Mouse (Mus musculus): ENCODE measurements around the gene Ctse. TPM values are rescaled to one million over a fixed set of nuclear protein-coding genes. Genes with fewer than 3 reads are reported as not detected.

The Ctse gene
- polyA plus RNA-seq, 1 experiment from 2014 or later, result 11.4 TPM

DNA sequence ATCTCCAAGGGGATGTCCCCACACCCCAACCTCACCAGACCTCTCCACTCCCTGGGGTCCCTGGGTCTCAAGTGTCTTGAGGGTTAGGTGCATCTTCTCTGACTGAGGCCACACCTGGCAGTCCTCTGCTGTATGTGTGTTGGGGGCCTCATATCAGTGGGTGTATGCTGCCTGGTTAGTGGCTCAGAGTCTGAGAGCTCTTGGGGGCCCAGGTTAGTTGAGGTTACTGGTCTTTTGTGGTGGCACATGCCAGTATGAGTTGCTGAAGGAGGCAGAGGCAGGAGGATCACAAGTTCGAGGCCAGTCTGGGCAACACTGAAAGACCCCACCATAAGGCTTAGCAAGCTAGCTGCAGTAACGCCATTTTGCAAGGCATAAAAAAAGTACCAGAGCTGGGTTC is 4.1 kb downstream of the Ctse start:
- H3K9me3 ChIP-seq (ENCODE audit: low read length), result no peaks in the 10 kb centered on the region
- no peaks in the 10 kb centered on the region for H3K4me1 ChIP-seq (ENCODE audit: insufficient read depth, low read length)
- no peak overlapping the region for H3K27ac ChIP-seq (ENCODE audit: low read length)
- H3K9ac ChIP-seq (replicated peaks; ENCODE audit: low read length), result no peak overlapping the region
- H3K36me3 ChIP-seq (ENCODE audit: insufficient read depth, low read length), result no peaks in the 10 kb centered on the region
- no peak overlapping the region for H3K4me3 ChIP-seq (ENCODE audit: low read length)
- no peaks in the 10 kb centered on the region for H3K27me3 ChIP-seq (ENCODE audit: insufficient read depth, low read length)
- WGBS, result 82% methylated on average over 2 of the region's 2 CpGs
- ATAC-seq (ENCODE audit: low FRiP score, low TSS enrichment), result no peak
- no peak overlapping the region for H3K4me2 ChIP-seq (replicated peaks; ENCODE audit: low read depth, low read length)

- Histone ChIP-seq H3K9ac (replicated peaks; ENCODE audit: low read length) (no peak overlapping the region), H3K4me2 (replicated peaks; ENCODE audit: low read depth, low read length) (no peak overlapping the region), H3K27ac (ENCODE audit: low read length) (no peak overlapping the region), H3K4me1 (ENCODE audit: insufficient read depth, low read length) (no peaks in the 10 kb centered on the region), H3K27me3 (ENCODE audit: insufficient read depth, low read length) (no peaks in the 10 kb centered on the region), H3K4me3 (ENCODE audit: low read length) (no peak overlapping the region), H3K9me3 (ENCODE audit: low read length) (no peaks in the 10 kb centered on the region), H3K36me3 (ENCODE audit: insufficient read depth, low read length) (no peaks in the 10 kb centered on the region)
- no peak for ATAC-seq (ENCODE audit: low FRiP score, low TSS enrichment)
- WGBS, result 81% methylated on average over 11 of the region's 12 CpGs
These were observed 14.8 kb downstream of the Ctse start for GRCm38 (mm10) chr1:131652670-131653443.

GRCm38 (mm10) chr1:131655601-131656000 is 17.5 kb downstream of the Ctse start:
- ATAC-seq (ENCODE audit: low FRiP score, low TSS enrichment), result no peak
- Histone ChIP-seq H3K4me3 (ENCODE audit: low read length) (no peak overlapping the region), H3K4me2 (replicated peaks; ENCODE audit: low read depth, low read length) (no peak overlapping the region), H3K9me3 (ENCODE audit: low read length) (no peaks in the 10 kb centered on the region), H3K36me3 (ENCODE audit: insufficient read depth, low read length) (no peaks in the 10 kb centered on the region), H3K27me3 (ENCODE audit: insufficient read depth, low read length) (no peaks in the 10 kb centered on the region), H3K4me1 (ENCODE audit: insufficient read depth, low read length) (peaks cover 6% of the 10 kb centered on the region), H3K9ac (replicated peaks; ENCODE audit: low read length) (no peak overlapping the region), H3K27ac (ENCODE audit: low read length) (no peak overlapping the region)
- 75% methylated on average over 6 of the region's 6 CpGs for WGBS

- 0% methylated on average over 11 of the region's 11 CpGs for WGBS
- H3K4me3 ChIP-seq (ENCODE audit: low read length), result no peak overlapping the region
These were observed 19.8 kb downstream of the Ctse start for GRCm38 (mm10) chr1:131657945-131658354.

GRCm38 (mm10) chr1:131659512-131660085 is 21.5 kb downstream of the Ctse start:
- ATAC-seq (ENCODE audit: low FRiP score, low TSS enrichment), result no peak
- Histone ChIP-seq H3K27me3 (ENCODE audit: insufficient read depth, low read length) (no peaks in the 10 kb centered on the region), H3K4me1 (ENCODE audit: insufficient read depth, low read length) (peaks cover 6% of the 10 kb centered on the region), H3K4me2 (replicated peaks; ENCODE audit: low read depth, low read length) (no peak overlapping the region), H3K4me3 (ENCODE audit: low read length) (no peak overlapping the region), H3K9me3 (ENCODE audit: low read length) (no peaks in the 10 kb centered on the region), H3K27ac (ENCODE audit: low read length) (no peak overlapping the region), H3K36me3 (ENCODE audit: insufficient read depth, low read length) (no peaks in the 10 kb centered on the region), H3K9ac (replicated peaks; ENCODE audit: low read length) (no peak overlapping the region)
- 77% methylated on average over 5 of the region's 5 CpGs for WGBS

More at GRCm38 (mm10) chr1:131657945-131658354, 19.8 kb downstream of the Ctse start:
- no peaks in the 10 kb centered on the region for H3K27me3 ChIP-seq (ENCODE audit: insufficient read depth, low read length)
- H3K9ac ChIP-seq (replicated peaks; ENCODE audit: low read length), result peak overlapping the region; percentile 52
- H3K4me2 ChIP-seq (replicated peaks; ENCODE audit: low read depth, low read length), result peak overlapping the region; percentile 37
- H3K36me3 ChIP-seq (ENCODE audit: insufficient read depth, low read length), result no peaks in the 10 kb centered on the region
- H3K27ac ChIP-seq (ENCODE audit: low read length), result peak overlapping the region; percentile 17; the same call in 1 of the 2 replicates
- ATAC-seq (ENCODE audit: low FRiP score, low TSS enrichment), result peak; percentile 88
- H3K4me1 ChIP-seq (ENCODE audit: insufficient read depth, low read length), result peaks cover 6% of the 10 kb centered on the region
- no peaks in the 10 kb centered on the region for H3K9me3 ChIP-seq (ENCODE audit: low read length)

- Histone ChIP-seq H3K9ac (replicated peaks; ENCODE audit: low read length) (no peak overlapping the region), H3K9me3 (ENCODE audit: low read length) (no peaks in the 10 kb centered on the region), H3K36me3 (ENCODE audit: insufficient read depth, low read length) (no peaks in the 10 kb centered on the region), H3K27me3 (ENCODE audit: insufficient read depth, low read length) (no peaks in the 10 kb centered on the region), H3K4me3 (ENCODE audit: low read length) (no peak overlapping the region), H3K4me1 (ENCODE audit: insufficient read depth, low read length) (peaks cover 6% of the 10 kb centered on the region), H3K27ac (ENCODE audit: low read length) (no peak overlapping the region), H3K4me2 (replicated peaks; ENCODE audit: low read depth, low read length) (no peak overlapping the region)
- WGBS, result 84% methylated on average over 2 of the region's 2 CpGs
- ATAC-seq (ENCODE audit: low FRiP score, low TSS enrichment), result no peak
These were observed 22.2 kb downstream of the Ctse start for GRCm38 (mm10) chr1:131660266-131660665.

DNA sequence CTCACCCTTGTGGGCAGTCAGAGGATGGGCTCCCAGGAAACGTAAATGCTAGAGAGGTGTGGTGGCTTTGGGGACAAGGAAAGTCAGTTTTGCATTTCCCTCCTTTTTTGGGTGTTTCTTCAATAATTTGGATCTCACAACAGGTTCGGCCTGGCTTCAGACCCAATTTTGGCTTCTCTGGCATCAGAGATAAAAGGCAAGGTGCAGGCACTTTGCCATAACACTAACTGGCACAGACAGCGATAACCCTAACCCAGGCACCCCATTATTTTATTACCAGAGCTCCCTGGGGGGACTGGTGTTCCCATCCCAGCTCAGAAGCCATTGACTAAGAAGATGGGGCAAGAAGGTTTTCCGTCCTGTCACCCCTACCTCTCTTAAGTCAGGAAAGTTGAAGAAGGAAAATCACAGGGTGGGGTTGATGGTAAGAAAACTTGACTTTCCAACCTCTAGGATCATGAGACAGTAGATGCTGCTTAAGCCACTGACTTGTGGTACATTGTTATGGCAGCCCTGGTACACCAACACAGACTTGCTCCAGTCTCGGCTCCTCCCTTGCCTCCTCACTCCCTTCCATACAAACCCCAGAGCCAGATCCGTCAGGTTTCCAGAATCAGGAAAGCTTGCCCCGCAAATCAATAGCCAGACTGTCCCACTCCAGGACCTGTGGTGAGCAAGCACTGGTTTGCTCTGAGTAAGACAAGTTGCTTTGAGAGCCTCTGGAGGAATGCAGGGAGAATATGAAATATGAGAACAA is 22.8 kb downstream of the Ctse start:
- no peak overlapping the region for H3K4me3 ChIP-seq (ENCODE audit: low read length)
- H3K9ac ChIP-seq (replicated peaks; ENCODE audit: low read length), result no peak overlapping the region
- no peaks in the 10 kb centered on the region for H3K27me3 ChIP-seq (ENCODE audit: insufficient read depth, low read length)
- H3K9me3 ChIP-seq (ENCODE audit: low read length), result no peaks in the 10 kb centered on the region
- 76% methylated on average over 7 of the region's 7 CpGs for WGBS
- H3K4me1 ChIP-seq (ENCODE audit: insufficient read depth, low read length), result peaks cover 6% of the 10 kb centered on the region
- ATAC-seq (ENCODE audit: low FRiP score, low TSS enrichment), result no peak
- no peak overlapping the region for H3K4me2 ChIP-seq (replicated peaks; ENCODE audit: low read depth, low read length)
- H3K36me3 ChIP-seq (ENCODE audit: insufficient read depth, low read length), result no peaks in the 10 kb centered on the region
- no peak overlapping the region for H3K27ac ChIP-seq (ENCODE audit: low read length)

DNA sequence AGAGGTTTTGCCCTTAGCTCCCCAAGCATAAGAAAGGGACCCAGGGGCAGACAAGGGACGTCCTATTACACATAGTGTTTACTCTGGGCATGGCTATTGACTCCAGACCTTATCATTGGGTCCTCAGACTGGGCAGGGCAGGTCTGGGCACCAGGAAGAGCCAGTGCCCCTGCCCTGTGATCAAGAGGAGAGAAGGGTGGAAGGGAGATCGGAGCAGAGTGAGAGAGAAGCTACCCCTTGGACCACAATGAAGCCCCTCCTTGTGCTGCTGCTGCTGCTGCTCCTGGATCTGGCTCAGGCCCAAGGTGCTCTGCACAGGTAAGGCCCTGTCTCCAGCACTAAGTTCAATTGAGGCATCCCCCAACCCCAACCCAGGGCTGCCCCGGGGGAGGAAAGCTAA is 23.6 kb downstream of the Ctse start:
- 72% methylated on average over 3 of the region's 3 CpGs for WGBS
- H3K4me1 ChIP-seq (ENCODE audit: insufficient read depth, low read length), result peaks cover 6% of the 10 kb centered on the region
- H3K4me3 ChIP-seq (ENCODE audit: low read length), result no peak overlapping the region
- ATAC-seq (ENCODE audit: low FRiP score, low TSS enrichment), result no peak
- H3K4me2 ChIP-seq (replicated peaks; ENCODE audit: low read depth, low read length), result no peak overlapping the region
- no peak overlapping the region for H3K27ac ChIP-seq (ENCODE audit: low read length)
- no peak overlapping the region for H3K9ac ChIP-seq (replicated peaks; ENCODE audit: low read length)
- H3K36me3 ChIP-seq (ENCODE audit: insufficient read depth, low read length), result no peaks in the 10 kb centered on the region
- H3K9me3 ChIP-seq (ENCODE audit: low read length), result no peaks in the 10 kb centered on the region
- H3K27me3 ChIP-seq (ENCODE audit: insufficient read depth, low read length), result no peaks in the 10 kb centered on the region

GRCm38 (mm10) chr1:131663286-131663995 is 25.3 kb downstream of the Ctse start:
- WGBS, result 80% methylated on average over 9 of the region's 9 CpGs
- Histone ChIP-seq H3K9ac (replicated peaks; ENCODE audit: low read length) (no peak overlapping the region), H3K36me3 (ENCODE audit: insufficient read depth, low read length) (no peaks in the 10 kb centered on the region), H3K27ac (ENCODE audit: low read length) (no peak overlapping the region), H3K4me2 (replicated peaks; ENCODE audit: low read depth, low read length) (no peak overlapping the region), H3K4me3 (ENCODE audit: low read length) (no peak overlapping the region), H3K9me3 (ENCODE audit: low read length) (no peaks in the 10 kb centered on the region), H3K27me3 (ENCODE audit: insufficient read depth, low read length) (no peaks in the 10 kb centered on the region), H3K4me1 (ENCODE audit: insufficient read depth, low read length) (peaks cover 3% of the 10 kb centered on the region; the same call in 1 of the 2 replicates)
- ATAC-seq (ENCODE audit: low FRiP score, low TSS enrichment), result no peak
